Mouse (Mus musculus): ENCODE data around the gene Taf10. TPM values are rescaled to one million over a fixed set of nuclear protein-coding genes. Genes with fewer than 3 reads are reported as not detected.

Gene Taf10
- polyA plus RNA-seq, 1 experiment from 2014 or later = 192 TPM

GRCm38 (mm10) chr7:105734826-105735225 is 9.3 kb downstream of the Taf10 start:
- no peak for DNase-seq
- H3K36me3 ChIP-seq (ENCODE audit: insufficient read depth) = peaks cover 50% of the 10 kb centered on the region

GRCm38 (mm10) chr7:105733836-105734235 is 10.3 kb downstream of the Taf10 start:
- H3K9me3 ChIP-seq (ENCODE audit: low read depth, low read length) = no peaks in the 10 kb centered on the region
- H3K4me2 ChIP-seq = no peak overlapping the region
- no peak overlapping the region; the same call in 1 of the 2 replicates for H3K9ac ChIP-seq
- ATAC-seq (ENCODE audit: insufficient read depth) = no peak
- no peak overlapping the region for H3K27ac ChIP-seq (ENCODE audit: low read depth)
- WGBS = 94% methylated on average over 11 of the region's 11 CpGs
- no peaks in the 10 kb centered on the region for H3K4me1 ChIP-seq (ENCODE audit: insufficient read depth)
- H3K4me3 ChIP-seq (ENCODE audit: low read depth, low read length) = no peak overlapping the region
- DNase-seq = no peak
- peaks cover 60% of the 10 kb centered on the region for H3K36me3 ChIP-seq (ENCODE audit: insufficient read depth)
- no peak for TF ChIP-seq CTCF (IDR thresholded peaks at IDR 0.05; ENCODE audit: low read depth)
- no peaks in the 10 kb centered on the region for H3K27me3 ChIP-seq (ENCODE audit: insufficient read depth, low read length)

More at GRCm38 (mm10) chr7:105734826-105735225, 9.3 kb downstream of the Taf10 start:
- Histone ChIP-seq H3K27ac (ENCODE audit: low read depth) (no peak overlapping the region), H3K9ac (no peak overlapping the region; the same call in none of the 2 replicates), H3K27me3 (ENCODE audit: insufficient read depth, low read length) (no peaks in the 10 kb centered on the region), H3K4me2 (peak overlapping the region; percentile 87), H3K4me3 (ENCODE audit: low read depth, low read length) (0 out of 2 replicates have a peak overlapping the region, but pooled peaks have one; percentile 93), H3K9me3 (ENCODE audit: low read depth, low read length) (no peaks in the 10 kb centered on the region), H3K4me1 (ENCODE audit: insufficient read depth) (no peaks in the 10 kb centered on the region)
- no peak for ATAC-seq (ENCODE audit: insufficient read depth)
- no peak for TF ChIP-seq CTCF (IDR thresholded peaks at IDR 0.05; ENCODE audit: low read depth)
- 78% methylated on average over 8 of the region's 8 CpGs for WGBS

- Histone ChIP-seq H3K36me3 (ENCODE audit: insufficient read depth) (peaks cover 51% of the 10 kb centered on the region), H3K9ac (no peak overlapping the region), H3K4me2 (no peak overlapping the region), H3K27me3 (ENCODE audit: insufficient read depth, low read length) (no peaks in the 10 kb centered on the region), H3K9me3 (ENCODE audit: low read depth, low read length) (no peaks in the 10 kb centered on the region), H3K27ac (ENCODE audit: low read depth) (no peak overlapping the region), H3K4me3 (ENCODE audit: low read depth, low read length) (no peak overlapping the region), H3K4me1 (ENCODE audit: insufficient read depth) (no peaks in the 10 kb centered on the region)
- no peak for TF ChIP-seq CTCF (IDR thresholded peaks at IDR 0.05; ENCODE audit: low read depth)
- ATAC-seq (ENCODE audit: insufficient read depth) (no peak), DNase-seq (no peak)
- WGBS = 84% methylated on average over 6 of the region's 6 CpGs
Measured at GRCm38 (mm10) chr7:105728701-105729428, 15.3 kb downstream of the Taf10 start.

GRCm38 (mm10) chr7:105726980-105727325 is 17.2 kb downstream of the Taf10 start:
- DNase-seq (no peak), ATAC-seq (ENCODE audit: insufficient read depth) (no peak)
- Histone ChIP-seq H3K4me2 (no peak overlapping the region), H3K27me3 (ENCODE audit: insufficient read depth, low read length) (no peaks in the 10 kb centered on the region), H3K4me1 (ENCODE audit: insufficient read depth) (no peaks in the 10 kb centered on the region), H3K9me3 (ENCODE audit: low read depth, low read length) (no peaks in the 10 kb centered on the region), H3K9ac (no peak overlapping the region), H3K4me3 (ENCODE audit: low read depth, low read length) (no peak overlapping the region), H3K36me3 (ENCODE audit: insufficient read depth) (peaks cover 32% of the 10 kb centered on the region), H3K27ac (ENCODE audit: low read depth) (no peak overlapping the region)
- TF ChIP-seq CTCF (IDR thresholded peaks at IDR 0.05; ENCODE audit: low read depth) = no peak
- WGBS = 88% methylated on average over 4 of the region's 4 CpGs

- peak; percentile 87 for DNase-seq
- WGBS = 83% methylated on average over 4 of the region's 4 CpGs
- H3K9me3 ChIP-seq (ENCODE audit: low read depth, low read length) = no peaks in the 10 kb centered on the region
- H3K27me3 ChIP-seq (ENCODE audit: insufficient read depth, low read length) = no peaks in the 10 kb centered on the region
- H3K27ac ChIP-seq (ENCODE audit: low read depth) = no peak overlapping the region
- H3K4me2 ChIP-seq = no peak overlapping the region
- TF ChIP-seq CTCF (IDR thresholded peaks at IDR 0.05; ENCODE audit: low read depth) = peak; percentile 83
- H3K4me1 ChIP-seq (ENCODE audit: insufficient read depth) = no peaks in the 10 kb centered on the region
- H3K9ac ChIP-seq = no peak overlapping the region
- H3K36me3 ChIP-seq (ENCODE audit: insufficient read depth) = peaks cover 26% of the 10 kb centered on the region
- no peak overlapping the region for H3K4me3 ChIP-seq (ENCODE audit: low read depth, low read length)
- ATAC-seq (ENCODE audit: insufficient read depth) = peak; percentile 79
Measured at GRCm38 (mm10) chr7:105726144-105726979, 17.8 kb downstream of the Taf10 start.

GRCm38 (mm10) chr7:105721916-105722315 is 22.2 kb downstream of the Taf10 start:
- 63% methylated on average over 2 of the region's 2 CpGs for WGBS
- no peak overlapping the region for H3K9ac ChIP-seq
- H3K36me3 ChIP-seq (ENCODE audit: insufficient read depth) = no peaks in the 10 kb centered on the region
- ATAC-seq (ENCODE audit: insufficient read depth) = no peak
- H3K4me1 ChIP-seq (ENCODE audit: insufficient read depth) = no peaks in the 10 kb centered on the region
- no peaks in the 10 kb centered on the region for H3K27me3 ChIP-seq (ENCODE audit: insufficient read depth, low read length)
- no peak overlapping the region for H3K4me2 ChIP-seq
- no peaks in the 10 kb centered on the region for H3K9me3 ChIP-seq (ENCODE audit: low read depth, low read length)
- no peak overlapping the region for H3K4me3 ChIP-seq (ENCODE audit: low read depth, low read length)
- no peak for TF ChIP-seq CTCF (IDR thresholded peaks at IDR 0.05; ENCODE audit: low read depth)
- no peak for DNase-seq
- no peak overlapping the region for H3K27ac ChIP-seq (ENCODE audit: low read depth)

- DNase-seq (no peak), ATAC-seq (ENCODE audit: insufficient read depth) (no peak)
- TF ChIP-seq CTCF (IDR thresholded peaks at IDR 0.05; ENCODE audit: low read depth) = 0 out of 2 replicates have a peak, but pooled peaks have one; percentile 13
- no peaks in the 10 kb centered on the region for H3K36me3 ChIP-seq (ENCODE audit: insufficient read depth)
- no peaks in the 10 kb centered on the region for H3K27me3 ChIP-seq (ENCODE audit: insufficient read depth, low read length)
- no peak overlapping the region for H3K27ac ChIP-seq (ENCODE audit: low read depth)
- no peak overlapping the region for H3K4me3 ChIP-seq (ENCODE audit: low read depth, low read length)
- H3K9me3 ChIP-seq (ENCODE audit: low read depth, low read length) = no peaks in the 10 kb centered on the region
- WGBS = 40% methylated on average over 3 of the region's 3 CpGs
- no peak overlapping the region for H3K4me2 ChIP-seq
- H3K9ac ChIP-seq = no peak overlapping the region
- no peaks in the 10 kb centered on the region for H3K4me1 ChIP-seq (ENCODE audit: insufficient read depth)
Measured at GRCm38 (mm10) chr7:105715366-105715765, 28.8 kb downstream of the Taf10 start.
